Mouse (Mus musculus) ES-CJ7 (cell line): ENCODE results near the gene Zdhhc11.
A peak's percentile ranks its signal among the peaks of the same experiment; 100 is the strongest.

ENCODE experiments used
- DNase-seq: peaks from one replicate; pipeline ENCODE4 v3.0.0; 2011; ENCODE audit warnings: low read depth, low spot score

Zdhhc11 gene

DNA sequence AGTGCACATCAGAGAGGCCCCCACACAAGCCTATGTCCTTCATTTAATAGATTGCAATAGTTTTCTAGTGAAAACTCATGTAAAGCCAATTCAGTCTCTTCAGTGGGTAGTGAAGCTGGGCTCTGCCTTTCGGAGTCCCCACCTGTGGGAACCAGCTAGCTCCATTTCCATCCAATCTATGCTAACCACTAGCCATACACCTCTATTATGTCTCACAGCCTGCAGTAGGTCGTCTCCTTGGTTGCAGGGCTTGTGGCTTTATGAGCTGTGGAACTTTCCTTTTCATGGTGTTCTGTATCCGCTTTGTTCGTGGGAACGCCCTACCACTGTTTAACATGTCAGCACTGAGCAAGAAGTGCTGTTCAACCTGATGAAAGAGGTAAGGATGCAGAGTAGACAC is at the start of gene Zdhhc11:
TSS of gene Zdhhc11 (plus strand) at position 301 of the 400 bp plus-strand sequence.
- no peak for DNase-seq

DNA sequence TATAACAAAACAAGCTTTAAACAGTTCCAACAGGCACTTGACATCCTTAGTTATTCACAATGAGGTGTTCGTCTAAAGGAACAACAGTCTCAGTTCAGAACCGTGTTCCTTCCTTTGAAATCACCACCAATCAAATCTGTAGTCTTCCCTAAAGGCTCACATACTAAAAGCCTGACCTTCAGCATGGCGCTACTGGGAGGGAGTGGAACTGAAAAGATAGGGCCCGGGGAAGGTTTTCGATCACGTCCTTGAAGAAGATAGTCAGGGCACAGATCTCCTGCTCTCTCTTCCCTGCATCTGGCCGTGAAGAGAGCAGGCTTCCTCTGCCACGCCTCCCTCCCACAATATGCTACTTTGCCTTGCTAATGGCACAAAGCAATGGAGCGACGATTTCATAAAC is 31.4 kb upstream of the Zdhhc11 start:
- DNase-seq, result no peak

DNA sequence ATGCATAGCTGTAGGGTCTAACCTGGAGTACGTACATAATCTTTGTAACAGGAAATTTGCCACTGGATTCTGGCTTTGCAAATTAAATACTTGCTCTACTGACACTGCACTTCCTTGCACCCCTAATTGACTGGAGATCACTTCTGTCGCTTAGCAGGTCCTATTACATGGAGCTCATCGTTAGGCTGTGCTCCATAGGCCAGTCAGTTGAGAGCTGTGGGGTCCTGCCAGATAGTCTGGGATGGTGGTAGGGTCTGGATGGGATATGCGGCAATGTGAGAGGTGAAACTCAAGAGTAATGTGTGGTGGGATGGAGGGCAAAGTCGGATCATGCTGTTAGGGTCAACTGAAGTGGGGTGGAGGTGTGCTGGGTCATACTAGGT is 26.7 kb upstream of the Zdhhc11 start:
- DNase-seq, result no peak

DNA sequence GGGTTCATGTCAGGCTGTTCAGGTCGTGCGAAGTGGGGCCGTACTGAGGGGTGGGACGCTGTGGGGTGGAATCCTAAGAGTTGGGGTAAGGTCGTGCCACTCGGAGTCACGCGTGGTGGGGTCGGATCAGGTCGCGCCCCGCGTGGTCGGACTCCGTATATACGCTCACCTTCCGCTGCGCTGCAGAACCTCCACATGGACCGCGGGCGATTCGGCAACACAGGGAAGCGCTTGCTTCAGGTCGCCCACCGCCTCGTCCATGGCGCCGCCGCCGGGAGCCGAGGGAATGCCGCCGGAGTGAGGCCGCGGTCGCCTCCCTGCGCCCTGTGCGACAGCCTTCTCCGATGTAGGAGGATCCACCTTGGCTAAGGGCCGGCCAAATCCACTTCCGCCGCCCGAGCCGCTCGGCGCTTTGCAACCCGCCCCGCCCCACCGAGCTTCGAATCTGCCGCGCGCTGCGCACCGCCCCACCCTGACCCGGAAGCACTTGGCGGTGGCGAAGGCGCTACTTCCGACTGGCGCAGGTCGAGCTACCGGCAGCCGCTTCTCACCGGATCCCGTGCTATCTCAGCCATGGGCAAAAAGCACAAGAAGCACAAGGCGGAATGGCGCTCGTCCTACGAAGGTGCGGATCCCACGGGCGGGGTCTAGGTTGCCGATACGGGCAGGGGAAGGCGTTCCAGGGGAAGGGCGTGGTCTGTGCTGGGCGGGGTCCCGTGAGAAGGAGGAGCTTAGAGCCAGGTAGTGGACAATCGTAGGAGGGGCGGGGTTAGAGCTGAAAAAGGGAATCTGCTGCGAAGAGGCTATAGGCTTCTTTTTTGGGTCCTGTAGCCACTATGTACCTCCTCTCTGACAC is 26.1 kb upstream of the Zdhhc11 start, which contains the start of the genes Trip13 and Brd9:
TSS of gene Trip13 (minus strand) at position 464 of the 856 bp plus-strand sequence.
TSS of gene Brd9 (plus strand) at position 491 of the 856 bp plus-strand sequence.
- DNase-seq, result peak; percentile 90

DNA sequence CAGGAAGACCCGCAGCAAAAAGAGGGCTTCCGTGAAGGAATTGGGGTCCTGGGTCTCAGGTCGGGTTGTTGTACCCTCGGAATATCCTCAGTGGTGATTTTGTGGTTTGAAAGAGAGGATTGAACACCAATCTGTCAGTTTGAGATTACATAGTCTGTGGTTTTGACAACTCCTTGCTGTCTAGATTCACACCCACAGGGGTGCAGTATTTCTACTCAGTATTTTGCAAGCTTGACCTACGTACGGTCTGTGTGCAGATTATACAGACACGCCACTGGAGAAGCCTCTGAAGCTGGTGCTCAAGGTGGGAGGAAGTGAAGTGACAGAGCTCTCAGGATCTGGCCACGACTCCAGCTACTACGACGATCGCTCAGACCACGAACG is 25.5 kb upstream of the Zdhhc11 start:
- no peak for DNase-seq

DNA sequence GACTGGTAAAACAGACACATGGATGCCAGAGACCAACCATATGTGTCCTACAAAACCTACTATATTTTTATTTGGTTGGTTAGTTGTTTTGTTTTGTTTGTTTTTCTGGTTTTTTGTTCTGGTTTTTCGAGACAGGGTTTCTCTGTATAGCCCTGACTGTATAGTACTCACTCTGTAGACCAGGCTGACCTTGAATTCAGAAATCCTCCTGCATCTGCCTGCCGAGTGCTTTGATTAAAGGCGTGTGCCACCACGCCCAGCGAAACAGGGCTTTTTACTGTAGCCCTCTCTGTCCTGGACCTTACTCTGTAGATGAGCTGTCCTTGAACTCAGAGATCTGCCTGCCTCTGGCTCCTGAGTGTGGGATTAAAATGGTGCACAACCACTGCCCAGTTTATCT is 24.6 kb upstream of the Zdhhc11 start:
- DNase-seq, result no peak

DNA sequence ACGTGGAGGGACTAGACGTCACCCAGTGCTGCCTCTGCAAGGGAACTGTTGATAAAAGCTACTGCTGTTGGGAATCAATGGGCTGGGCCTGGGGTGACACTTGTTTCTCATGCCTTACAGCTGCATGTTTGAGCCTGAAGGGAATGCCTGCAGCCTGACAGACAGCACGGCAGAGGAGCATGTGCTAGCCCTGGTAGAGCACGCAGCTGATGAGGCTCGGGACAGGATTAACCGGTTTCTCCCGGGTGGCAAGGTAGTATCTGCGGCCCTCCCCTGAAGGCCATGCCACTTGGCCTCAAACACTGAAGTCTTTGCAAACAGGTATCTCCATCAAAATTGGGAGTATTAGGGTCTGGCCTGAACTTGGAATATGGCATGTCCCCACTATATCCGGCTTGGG is 19.0 kb upstream of the Zdhhc11 start:
- DNase-seq, result no peak

- DNase-seq, result no peak
These were observed 10.0 kb upstream of the Zdhhc11 start for GRCm38 (mm10) chr13:73953551-73954130.

DNA sequence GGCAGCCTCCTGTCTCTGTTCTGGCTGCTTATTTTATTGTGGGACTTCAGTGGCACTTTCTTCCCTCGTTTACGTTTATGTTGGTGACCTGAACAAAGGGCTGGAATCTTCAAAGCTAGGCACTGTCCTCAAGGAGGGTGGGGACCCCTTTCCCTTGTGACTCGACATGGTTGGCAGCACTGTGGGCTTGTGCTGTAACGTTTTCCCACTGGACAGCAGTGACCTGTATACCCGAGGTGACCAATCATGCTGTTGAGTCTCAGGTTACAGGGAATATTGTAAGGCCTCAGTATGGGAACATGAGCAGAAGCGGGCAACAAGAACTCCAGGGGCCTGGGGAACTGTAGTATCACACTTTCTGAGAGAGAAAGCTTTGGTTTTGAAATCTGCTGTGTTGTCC is 9.0 kb upstream of the Zdhhc11 start:
- no peak for DNase-seq

DNA sequence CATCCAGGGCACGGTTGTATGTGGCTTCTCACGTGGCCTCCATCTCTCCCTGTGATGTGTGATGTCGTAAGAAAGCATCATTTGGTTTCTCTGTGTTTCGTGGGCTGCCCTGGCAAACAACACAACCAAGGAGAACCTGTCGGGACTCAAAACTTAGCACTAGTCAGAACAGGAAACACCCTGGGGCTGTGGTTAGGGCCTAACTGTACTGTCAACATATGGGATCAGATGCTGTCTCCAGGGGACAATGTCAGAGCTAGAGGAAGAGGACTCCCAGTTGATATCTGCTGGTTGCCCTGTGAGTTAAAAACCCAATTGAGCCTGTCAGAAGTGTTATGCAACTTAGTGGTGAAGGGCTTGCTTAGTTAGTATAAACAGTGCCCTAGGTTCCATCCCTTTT is 8.1 kb upstream of the Zdhhc11 start:
- DNase-seq, result no peak

- DNase-seq, result no peak
These were observed 3.5 kb upstream of the Zdhhc11 start for GRCm38 (mm10) chr13:73960117-73960652.

- DNase-seq, result peak; percentile 15
These were observed 2.5 kb upstream of the Zdhhc11 start for GRCm38 (mm10) chr13:73961177-73961576.

GRCm38 (mm10) chr13:73970545-73971448 is 7.1 kb downstream of the Zdhhc11 start:
- DNase-seq, result peak; percentile 70

DNA sequence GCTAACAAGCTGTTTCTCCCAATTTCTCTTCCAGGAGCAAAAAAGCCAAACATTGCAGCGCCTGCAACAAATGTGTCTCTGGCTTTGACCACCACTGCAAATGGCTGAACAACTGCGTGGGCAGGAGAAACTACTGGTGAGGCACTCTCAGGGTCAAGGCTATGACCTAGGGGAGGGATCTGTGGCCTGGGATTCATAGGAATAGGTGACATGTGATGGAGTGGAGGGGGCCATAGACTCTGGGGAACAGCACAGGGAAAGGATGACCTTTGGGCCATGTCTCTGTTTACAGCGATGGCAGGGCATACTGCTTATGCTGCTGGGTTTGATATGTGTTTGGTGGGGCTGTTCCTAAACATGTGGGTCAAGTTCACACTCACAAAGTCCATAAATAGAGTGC is 10.9 kb downstream of the Zdhhc11 start:
- DNase-seq, result no peak

GRCm38 (mm10) chr13:73976935-73977334 is 13.3 kb downstream of the Zdhhc11 start:
- no peak for DNase-seq

GRCm38 (mm10) chr13:73990325-73990724 is 26.7 kb downstream of the Zdhhc11 start:
- no peak for DNase-seq

DNA sequence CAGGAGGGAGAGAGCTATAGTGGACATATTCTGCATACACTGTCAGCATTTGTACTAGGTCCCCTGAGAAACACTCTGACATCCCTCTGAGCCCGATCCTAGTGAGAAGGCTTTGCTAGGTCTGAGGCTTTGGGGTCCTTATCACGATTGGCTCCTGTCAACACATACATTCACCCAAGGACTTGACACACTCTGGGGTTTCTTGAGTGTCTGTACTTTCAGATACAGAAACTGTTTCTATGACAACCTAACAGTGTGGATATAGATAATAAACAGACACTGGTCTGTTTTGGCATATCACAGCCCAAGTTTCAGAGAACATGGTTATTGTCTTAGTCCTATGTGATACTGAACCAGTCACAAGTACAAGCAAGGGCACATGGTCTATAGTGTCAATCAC is 27.1 kb downstream of the Zdhhc11 start:
- no peak for DNase-seq

DNA sequence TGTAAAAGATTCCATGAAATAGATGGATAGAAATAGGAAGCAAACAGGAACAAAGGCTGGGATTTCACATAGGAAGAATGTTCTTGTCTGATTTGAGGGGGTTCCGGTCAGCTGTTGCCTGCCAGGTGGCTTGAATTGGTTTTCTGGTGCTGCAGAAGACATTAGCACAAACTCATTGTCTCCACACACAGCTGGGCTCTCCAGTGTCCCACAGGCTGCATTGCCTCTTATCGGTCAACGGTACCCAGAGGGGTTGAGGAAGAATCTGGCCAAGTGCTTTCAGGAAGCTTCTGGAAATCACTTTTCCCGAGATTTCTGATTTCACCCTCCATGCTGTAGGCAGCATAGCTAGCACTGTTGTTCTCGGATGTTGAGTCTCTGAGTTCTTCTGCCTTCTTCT is 27.6 kb downstream of the Zdhhc11 start:
- no peak for DNase-seq

GRCm38 (mm10) chr13:73996456-73996855 is 32.8 kb downstream of the Zdhhc11 start:
- no peak for DNase-seq

GRCm38 (mm10) chr13:74000519-74000918 is 36.9 kb downstream of the Zdhhc11 start:
- DNase-seq, result no peak

- no peak for DNase-seq
These were observed 37.3 kb downstream of the Zdhhc11 start for GRCm38 (mm10) chr13:74000961-74001360.

GRCm38 (mm10) chr13:74001492-74001891 is 37.8 kb downstream of the Zdhhc11 start:
- no peak for DNase-seq
